Mouse (Mus musculus) liver, embryonic 11.5 days (tissue): Measurements from ENCODE around the gene Cfdp1. TPM values are rescaled to one million over a fixed set of nuclear protein-coding genes. Genes with fewer than 3 reads are reported as not detected.

Source experiments
- ATAC-seq: fragments of 200-750 bp; cut with Nextera tagmentation; replicated peaks from 2 replicates; pipeline ENCODE4 v1.8.0; 2017; ENCODE audit warnings: moderate number of reproducible peaks, mild to moderate bottlenecking, moderate TSS enrichment, moderate library complexity; ENCODE audit not compliant: low FRiP score
- DNase-seq: peaks from one replicate; pipeline ENCODE4 v3.0.0-alpha.2; 2017; ENCODE audit warnings: low spot score
- H3K27ac ChIP-seq: fragments of 300-500 bp; sonication (generic); 2 replicates; pipeline ENCODE4 v1.5.1; 2014; ENCODE audit warnings: mild to moderate bottlenecking, low read depth, low read length, control low read depth
- H3K27me3 ChIP-seq: fragments of 300-500 bp; sonication (generic); replicated peaks from 2 replicates; pipeline ENCODE4 v1.6.1; 2014; ENCODE audit warnings: low read length, mixed read lengths; ENCODE audit not compliant: control insufficient read depth, insufficient read depth
- H3K36me3 ChIP-seq: fragments of 300-500 bp; sonication (generic); 2 replicates; pipeline ENCODE4 v1.6.1; 2014; ENCODE audit warnings: mild to moderate bottlenecking, low read length, moderate library complexity, mixed read lengths; ENCODE audit not compliant: control insufficient read depth, insufficient read depth
- H3K4me1 ChIP-seq: fragments of 300-500 bp; sonication (generic); replicated peaks from 2 replicates; pipeline ENCODE4 v1.6.1; 2014; ENCODE audit warnings: low read length, mixed read lengths; ENCODE audit not compliant: control insufficient read depth, insufficient read depth
- H3K4me2 ChIP-seq: fragments of 300-500 bp; sonication (generic); 2 replicates; pipeline ENCODE4 v1.6.1; 2014; ENCODE audit warnings: mild to moderate bottlenecking, control low read depth, moderate library complexity
- H3K4me3 ChIP-seq: fragments of 300-500 bp; sonication (generic); 2 replicates; pipeline ENCODE4 v1.5.1; 2014; ENCODE audit warnings: low read depth, low read length, control low read depth
- H3K9ac ChIP-seq: fragments of 300-500 bp; sonication (generic); 2 replicates; pipeline ENCODE4 v1.6.1; 2014; ENCODE audit warnings: low read depth, low read length, control low read depth
- H3K9me3 ChIP-seq: fragments of 300-500 bp; sonication (generic); 2 replicates; pipeline ENCODE4 v1.6.1; 2016; ENCODE audit warnings: low read length, inconsistent platforms, mixed read lengths; ENCODE audit not compliant: control insufficient read depth
- WGBS: fragments of 180-500 bp; shearing (Covaris S2); extraction: QIAGEN DNeasy Blood & Tissue Kit; methylation state at CpG from one replicate; pipeline ENCODE4 v1.1.7; 2014; 5-methylcytosine and 5-hydroxymethylcytosine counted together
- polyA plus RNA-seq: library from polyadenylated mRNA; unstranded; fragments of >200 nt; fragmentation: Nextera tagmentation; extraction: Ambion mirVana; gene quantifications from 2 replicates; pipeline ENCODE4 v1.2.1, GENCODE M21; 2014

Cfdp1 gene
- polyA plus RNA-seq, 1 experiment from 2014 or later = 234 TPM

GRCm38 (mm10) chr8:111888091-111888650 is 34.1 kb upstream of the Cfdp1 start:
- ATAC-seq = no peak
- H3K27me3 ChIP-seq = peaks cover 38% of the 10 kb centered on the region
- WGBS = 51% methylated on average over 7 of the region's 7 CpGs

GRCm38 (mm10) chr8:111887479-111887878 is 33.4 kb upstream of the Cfdp1 start:
- H3K4me3 ChIP-seq = no peak overlapping the region
- H3K36me3 ChIP-seq = no peaks in the 10 kb centered on the region
- no peaks in the 10 kb centered on the region for H3K9me3 ChIP-seq
- H3K9ac ChIP-seq = no peak overlapping the region
- ATAC-seq = peak; percentile 76
- H3K27me3 ChIP-seq = peaks cover 38% of the 10 kb centered on the region
- H3K4me2 ChIP-seq = no peak overlapping the region
- WGBS = 70% methylated on average over 1 of the region's 1 CpGs
- H3K4me1 ChIP-seq = no peaks in the 10 kb centered on the region
- H3K27ac ChIP-seq = no peak overlapping the region
- no peak for DNase-seq

More at GRCm38 (mm10) chr8:111888091-111888650, 34.1 kb upstream of the Cfdp1 start:
- Histone ChIP-seq H3K4me1 (no peaks in the 10 kb centered on the region), H3K36me3 (no peaks in the 10 kb centered on the region), H3K4me2 (no peak overlapping the region), H3K4me3 (no peak overlapping the region), H3K9me3 (no peaks in the 10 kb centered on the region), H3K27ac (no peak overlapping the region), H3K9ac (no peak overlapping the region)
- DNase-seq = no peak

GRCm38 (mm10) chr8:111883615-111884014 is 29.5 kb upstream of the Cfdp1 start:
- DNase-seq (no peak), ATAC-seq (no peak)
- no peaks in the 10 kb centered on the region for H3K9me3 ChIP-seq
- no peak overlapping the region for H3K9ac ChIP-seq
- 83% methylated on average over 4 of the region's 4 CpGs for WGBS
- H3K36me3 ChIP-seq = no peaks in the 10 kb centered on the region
- peaks cover 5% of the 10 kb centered on the region for H3K27me3 ChIP-seq
- no peak overlapping the region for H3K4me2 ChIP-seq
- H3K4me1 ChIP-seq = no peaks in the 10 kb centered on the region
- no peak overlapping the region for H3K4me3 ChIP-seq
- H3K27ac ChIP-seq = no peak overlapping the region

- H3K4me1 ChIP-seq = no peaks in the 10 kb centered on the region
- H3K9ac ChIP-seq = no peak overlapping the region
- DNase-seq = no peak
- no peak overlapping the region for H3K4me2 ChIP-seq
- 0 out of 2 replicates have a peak, but pooled peaks have one; percentile 18 for ATAC-seq
- no peak overlapping the region for H3K4me3 ChIP-seq
- H3K9me3 ChIP-seq = no peaks in the 10 kb centered on the region
- H3K36me3 ChIP-seq = no peaks in the 10 kb centered on the region
- no peak overlapping the region for H3K27ac ChIP-seq
- no peaks in the 10 kb centered on the region; the same call in 1 of the 2 replicates for H3K27me3 ChIP-seq
- 3% methylated on average over 2 of the region's 2 CpGs for WGBS
These were observed 27.5 kb upstream of the Cfdp1 start for GRCm38 (mm10) chr8:111881591-111881990.

GRCm38 (mm10) chr8:111877711-111878110 is 23.6 kb upstream of the Cfdp1 start:
- no peak overlapping the region for H3K4me3 ChIP-seq
- H3K9ac ChIP-seq = no peak overlapping the region
- H3K4me2 ChIP-seq = no peak overlapping the region
- H3K4me1 ChIP-seq = peaks cover 7% of the 10 kb centered on the region; the same call in 1 of the 2 replicates
- no peak overlapping the region for H3K27ac ChIP-seq
- no peak for ATAC-seq
- 66% methylated on average over 9 of the region's 9 CpGs for WGBS
- no peaks in the 10 kb centered on the region for H3K36me3 ChIP-seq
- no peaks in the 10 kb centered on the region for H3K27me3 ChIP-seq
- H3K9me3 ChIP-seq = no peaks in the 10 kb centered on the region
- no peak for DNase-seq

- H3K9me3 ChIP-seq = no peaks in the 10 kb centered on the region
- H3K9ac ChIP-seq = peak within 1 kb of the TSS; percentile 64
- peak within 1 kb of the TSS; percentile 68 for H3K4me2 ChIP-seq
- peak within 1 kb of the TSS; percentile 70 for H3K27ac ChIP-seq
- H3K4me3 ChIP-seq = peak within 1 kb of the TSS; percentile 80
- WGBS = under 1% methylated on average over 45 of the region's 53 CpGs
- peak; percentile 96 for DNase-seq
- H3K4me1 ChIP-seq = peaks cover 7% of the 10 kb centered on the region; the same call in 1 of the 2 replicates
- H3K36me3 ChIP-seq = no peaks in the 10 kb centered on the region
- peak; percentile 99 for ATAC-seq
- no peaks in the 10 kb centered on the region for H3K27me3 ChIP-seq
These were observed 22.4 kb upstream of the Cfdp1 start, which contains the start of gene Tmem170 for GRCm38 (mm10) chr8:111876355-111876948. TSS of gene Tmem170 (minus strand) at chr8:111876750.

GRCm38 (mm10) chr8:111875758-111876157 is 21.7 kb upstream of the Cfdp1 start:
- Histone ChIP-seq H3K4me3 (peak overlapping the region; percentile 80), H3K9ac (peak overlapping the region; percentile 64), H3K9me3 (no peaks in the 10 kb centered on the region), H3K36me3 (no peaks in the 10 kb centered on the region), H3K27me3 (no peaks in the 10 kb centered on the region), H3K4me2 (peak overlapping the region; percentile 68), H3K4me1 (peaks cover 7% of the 10 kb centered on the region; the same call in 1 of the 2 replicates), H3K27ac (no peak overlapping the region)
- no peak for ATAC-seq
- DNase-seq = no peak
- WGBS = 25% methylated on average over 9 of the region's 9 CpGs

- H3K9me3 ChIP-seq = no peaks in the 10 kb centered on the region
- H3K9ac ChIP-seq = no peak overlapping the region
- no peak overlapping the region for H3K27ac ChIP-seq
- ATAC-seq = no peak
- H3K36me3 ChIP-seq = no peaks in the 10 kb centered on the region; the same call in 1 of the 2 replicates
- whole genome bisulfite sequencing = 72% methylated on average over 3 of the region's 3 CpGs
- no peaks in the 10 kb centered on the region for H3K27me3 ChIP-seq
- DNase-seq = no peak
- no peak overlapping the region for H3K4me2 ChIP-seq
- peaks cover 7% of the 10 kb centered on the region; the same call in 1 of the 2 replicates for H3K4me1 ChIP-seq
- H3K4me3 ChIP-seq = no peak overlapping the region
These were observed 17.2 kb upstream of the Cfdp1 start for GRCm38 (mm10) chr8:111871278-111871677.

- 0 out of 2 replicates have a peak, but pooled peaks cover 3% of the 10 kb centered on the region for H3K4me1 ChIP-seq
- peaks cover 5% of the 10 kb centered on the region; the same call in 1 of the 2 replicates for H3K36me3 ChIP-seq
- H3K4me2 ChIP-seq = no peak overlapping the region
- DNase-seq (no peak), ATAC-seq (no peak)
- no peak overlapping the region for H3K4me3 ChIP-seq
- no peak overlapping the region for H3K9ac ChIP-seq
- no peak overlapping the region for H3K27ac ChIP-seq
- 86% methylated on average over 3 of the region's 3 CpGs for WGBS
- H3K9me3 ChIP-seq = no peaks in the 10 kb centered on the region
- H3K27me3 ChIP-seq = no peaks in the 10 kb centered on the region
These were observed 16.3 kb upstream of the Cfdp1 start for GRCm38 (mm10) chr8:111870379-111870778.
